Mouse (Mus musculus) ZHBTc4 (cell line): ENCODE data around the gene Gm6164.
"Not testable (repeated sequence)": the region's sequence is repeated elsewhere in the genome, so short reads cannot be mapped to it uniquely, and the experiment has no call there.

Experiments
- DNase-seq: peaks from one replicate; pipeline ENCODE4 v3.0.0-alpha.2; 2011; ENCODE audit warnings: low read depth, low spot score

Gene Gm6164

GRCm38 (mm10) chr7:20205507-20205906, at the start of gene Gm6164:
Gene Gm6164 (minus strand): TSS chr7:20205607.
- not testable (repeated sequence) for DNase-seq

- DNase-seq, result not testable (repeated sequence)
Measured at GRCm38 (mm10) chr7:20233728-20234127, 28.3 kb upstream of the Gm6164 start, which contains the start of gene Gm4498. Gene Gm4498 (minus strand): TSS chr7:20233828.

GRCm38 (mm10) chr7:20193410-20193809, 12.0 kb downstream of the Gm6164 start, which contains the start of gene Vmn1r95:
Gene Vmn1r95 (plus strand): TSS chr7:20193710.
- not testable (repeated sequence) for DNase-seq

GRCm38 (mm10) chr7:20168277-20168676, 37.1 kb downstream of the Gm6164 start, which contains the start of gene Vmn1r94:
Gene Vmn1r94 (minus strand): TSS chr7:20168377.
- not testable (repeated sequence) for DNase-seq
